Mouse (Mus musculus): ENCODE measurements around the gene Nxpe4. TPM values are rescaled to one million over a fixed set of nuclear protein-coding genes. Genes with fewer than 3 reads are reported as not detected.

The Nxpe4 gene
- total and polyA plus RNA-seq, 3 experiments: 2.0 to 9.6 (median 4.8) TPM

GRCm38 (mm10) chr9:48389983-48390382, 228.2 kb downstream of the Nxpe4 start:
- Histone ChIP-seq H3K4me3 (replicated peaks in 1 of 3; ENCODE audit: low read depth in 2 of 3, low read length in 2 of 3, poor library complexity in 1 of 3) (peak overlapping the region; percentile 33 to 51 (median 44)), H3K36me3 (replicated peaks in 1 of 2; ENCODE audit: control insufficient read depth in 1 of 2, insufficient read depth in 1 of 2, low read length in 1 of 2) (peaks cover 27 to 62% of the 10 kb centered on the region in 2 experiments), H3K4me2 (ENCODE audit: insufficient read depth, low read depth, poor library complexity, severe bottlenecking) (peak overlapping the region; percentile 31; the same call in 1 of the 2 replicates), H3K4me1 (ENCODE audit: control insufficient read depth in 1 of 2, insufficient read depth in 2 of 2) (peaks cover 13 to 46% of the 10 kb centered on the region in 2 experiments), H3K9ac (ENCODE audit: insufficient read depth, low read depth) (peak overlapping the region; percentile 34; the same call in 1 of the 2 replicates), H3K27me3 (replicated peaks) (no peaks in the 10 kb centered on the region), H3K9me3 (replicated peaks; ENCODE audit: low read length) (peaks cover 3% of the 10 kb centered on the region), H3K79me2 (replicated peaks; ENCODE audit: control insufficient read depth, extremely low read depth, insufficient read depth, poor library complexity, severe bottlenecking) (peaks cover 4% of the 10 kb centered on the region), H3K27ac (ENCODE audit: insufficient read depth, low read depth) (peak overlapping the region; percentile 90)
- in situ Hi-C loops (cut with MboI; ENCODE audit: low pct_ligation_motif_present, low pct_unique_long_range_greater_than_20kb, low sequenced_read_pairs): no loop called here
- DNase-seq (ENCODE audit: extremely low read depth): peak; percentile 87
- dilution Hi-C loops (cut with MboI; ENCODE audit: extremely low pct_ligation_motif_present, extremely low pct_unique_long_range_greater_than_20kb, low sequenced_read_pairs): no loop called here
- TF ChIP-seq USF1 (IDR thresholded peaks at IDR 0.05; ENCODE audit: low read depth, low read length): no peak
- TF ChIP-seq ELF1 (IDR thresholded peaks at IDR 0.05; ENCODE audit: low read depth, low read length): peak; percentile 59
- TF ChIP-seq CHD1 (IDR thresholded peaks at IDR 0.05; ENCODE audit: low read depth, low read length): no peak
- TF ChIP-seq ZC3H11A (IDR thresholded peaks at IDR 0.05; ENCODE audit: low read depth, low read length): no peak
- TF ChIP-seq UBTF (IDR thresholded peaks at IDR 0.05; ENCODE audit: low read depth, low read length): no peak
- TF ChIP-seq BHLHE40 (IDR thresholded peaks at IDR 0.05; ENCODE audit: low read depth, low read length): no peak
- no peak for TF ChIP-seq POLR2AphosphoS2 (IDR thresholded peaks at IDR 0.05; ENCODE audit: low read depth, low read length)
- 0 out of 2 replicates have a peak, but pooled peaks have one; percentile 25 for TF ChIP-seq TBP (conservative IDR thresholded peaks at IDR 0.05; ENCODE audit: low read depth, low read length)
- TF ChIP-seq ETS1 (conservative IDR thresholded peaks at IDR 0.05; ENCODE audit: low read depth, low read length): peak; percentile 65
- TF ChIP-seq HCFC1 (IDR thresholded peaks at IDR 0.05; ENCODE audit: low read depth, low read length): no peak
- no peak for TF ChIP-seq E2F4 (IDR thresholded peaks at IDR 0.05; ENCODE audit: insufficient replicate concordance, low read depth, low read length)
- TF ChIP-seq JUND (conservative IDR thresholded peaks at IDR 0.05; ENCODE audit: low read depth, low read length): 0 out of 2 replicates have a peak, but pooled peaks have one; percentile 24
- no peak for TF ChIP-seq GABPA (IDR thresholded peaks at IDR 0.05; ENCODE audit: insufficient replicate concordance, low read depth, low read length)
- TF ChIP-seq MEF2A (IDR thresholded peaks at IDR 0.05; ENCODE audit: borderline replicate concordance, low read depth, low read length): 0 out of 2 replicates have a peak, but pooled peaks have one; percentile 49
- TF ChIP-seq IRF4 (IDR thresholded peaks at IDR 0.05; ENCODE audit: low read depth, low read length): no peak
- no peak for TF ChIP-seq NRF1 (IDR thresholded peaks at IDR 0.05; ENCODE audit: low read depth, low read length)

GRCm38 (mm10) chr9:48403590-48404209, 241.9 kb downstream of the Nxpe4 start:
- dilution Hi-C loops (cut with MboI; ENCODE audit: extremely low pct_ligation_motif_present, extremely low pct_unique_long_range_greater_than_20kb, low sequenced_read_pairs) (no loop called here), in situ Hi-C loops (cut with MboI; ENCODE audit: low pct_ligation_motif_present, low pct_unique_long_range_greater_than_20kb, low sequenced_read_pairs) (no loop called here)
- Histone ChIP-seq H3K79me2 (replicated peaks; ENCODE audit: control insufficient read depth, extremely low read depth, insufficient read depth, poor library complexity, severe bottlenecking) (peaks cover 26% of the 10 kb centered on the region; the same call in 1 of the 2 replicates), H3K27ac (ENCODE audit: insufficient read depth, low read depth) (no peak overlapping the region), H3K27me3 (replicated peaks) (no peaks in the 10 kb centered on the region), H3K36me3 (replicated peaks in 1 of 2; ENCODE audit: control insufficient read depth in 1 of 2, insufficient read depth in 1 of 2, low read length in 1 of 2) (peaks cover 37 to 85% of the 10 kb centered on the region in 2 experiments), H3K9ac (ENCODE audit: insufficient read depth, low read depth) (no peak overlapping the region), H3K4me2 (ENCODE audit: insufficient read depth, low read depth, poor library complexity, severe bottlenecking) (no peak overlapping the region), H3K4me3 (replicated peaks in 1 of 3; ENCODE audit: low read depth in 2 of 3, low read length in 2 of 3, poor library complexity in 1 of 3) (no peak overlapping the region), H3K9me3 (replicated peaks; ENCODE audit: low read length) (peaks cover 14% of the 10 kb centered on the region), H3K4me1 (ENCODE audit: control insufficient read depth in 1 of 2, insufficient read depth in 2 of 2) (peaks cover 0 to 28% of the 10 kb centered on the region in 2 experiments; a peak in 2 of 4 replicates)
- no peak for TF ChIP-seq RAD21 (IDR thresholded peaks at IDR 0.05; ENCODE audit: low read depth, low read length)
- TF ChIP-seq USF2 (conservative IDR thresholded peaks at IDR 0.05; ENCODE audit: low read depth, low read length): no peak
- DNase-seq (ENCODE audit: extremely low read depth): no peak

All from CH12.LX (cell line).